Mouse (Mus musculus): ENCODE results near the gene Mark2. TPM values are rescaled to one million over a fixed set of nuclear protein-coding genes. Genes with fewer than 3 reads are reported as not detected.

Gene Mark2
- polyA plus RNA-seq, 1 experiment from 2014 or later: 47.2 TPM

DNA sequence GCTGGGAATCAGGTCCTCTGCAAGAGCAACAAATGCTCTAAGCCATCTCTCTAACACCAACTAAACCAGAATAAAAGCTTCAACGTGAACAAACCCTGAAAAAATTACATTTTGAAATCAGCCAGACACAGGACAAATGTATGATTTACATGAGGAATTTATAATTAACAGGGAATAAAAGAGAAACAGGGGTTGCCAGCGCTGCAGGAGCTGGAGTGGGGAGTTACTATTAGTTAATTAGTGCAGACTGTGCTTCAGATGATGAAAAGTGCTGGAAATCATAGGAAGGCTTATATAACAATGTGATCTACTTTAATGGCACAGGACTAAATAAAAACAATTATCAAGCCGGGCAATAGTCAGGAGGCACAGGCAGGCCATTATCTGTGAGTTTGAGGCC is 20.3 kb downstream of the Mark2 start:
- H3K4me1 ChIP-seq: 0 out of 2 replicates have a peak, but pooled peaks cover 1% of the 10 kb centered on the region
- H3K36me3 ChIP-seq: 0 out of 2 replicates have a peak, but pooled peaks cover 1% of the 10 kb centered on the region
- no peaks in the 10 kb centered on the region for H3K9me3 ChIP-seq
- H3K27ac ChIP-seq: no peak overlapping the region
- no peak overlapping the region for H3K4me3 ChIP-seq
- no peak overlapping the region for H3K4me2 ChIP-seq
- 85% methylated on average over 3 of the region's 3 CpGs for WGBS
- H3K9ac ChIP-seq: no peak overlapping the region
- no peak for ATAC-seq (ENCODE audit: insufficient number of reproducible peaks, insufficient read depth, low FRiP score, low TSS enrichment, low read depth)
- H3K27me3 ChIP-seq: no peaks in the 10 kb centered on the region

DNA sequence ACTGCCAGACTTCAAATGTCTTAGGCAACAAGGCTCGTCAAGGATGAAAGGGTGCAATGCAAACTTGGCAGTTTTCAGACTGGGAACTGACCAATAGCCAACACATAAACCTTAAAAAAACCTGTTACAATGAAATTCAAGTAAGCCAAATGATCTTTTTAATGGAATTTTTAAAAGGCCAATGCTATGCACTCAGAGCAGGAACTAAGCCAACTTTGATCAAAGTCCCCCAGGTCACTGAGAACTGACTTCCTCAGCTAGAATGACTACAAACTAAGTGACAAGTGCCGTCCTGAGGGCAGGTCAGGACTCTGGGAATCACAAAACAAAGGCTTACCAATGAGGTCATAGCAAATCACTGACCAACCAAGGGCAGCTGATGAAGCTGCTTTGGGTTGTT is 21.5 kb downstream of the Mark2 start:
- H3K36me3 ChIP-seq: no peaks in the 10 kb centered on the region
- ATAC-seq (ENCODE audit: insufficient number of reproducible peaks, insufficient read depth, low FRiP score, low TSS enrichment, low read depth): no peak
- H3K9ac ChIP-seq: no peak overlapping the region
- H3K27ac ChIP-seq: no peak overlapping the region
- WGBS: 58% methylated on average over 2 of the region's 2 CpGs
- H3K4me1 ChIP-seq: peaks cover 7% of the 10 kb centered on the region; the same call in 1 of the 2 replicates
- H3K27me3 ChIP-seq: no peaks in the 10 kb centered on the region
- no peak overlapping the region for H3K4me3 ChIP-seq
- no peak overlapping the region for H3K4me2 ChIP-seq
- H3K9me3 ChIP-seq: no peaks in the 10 kb centered on the region

DNA sequence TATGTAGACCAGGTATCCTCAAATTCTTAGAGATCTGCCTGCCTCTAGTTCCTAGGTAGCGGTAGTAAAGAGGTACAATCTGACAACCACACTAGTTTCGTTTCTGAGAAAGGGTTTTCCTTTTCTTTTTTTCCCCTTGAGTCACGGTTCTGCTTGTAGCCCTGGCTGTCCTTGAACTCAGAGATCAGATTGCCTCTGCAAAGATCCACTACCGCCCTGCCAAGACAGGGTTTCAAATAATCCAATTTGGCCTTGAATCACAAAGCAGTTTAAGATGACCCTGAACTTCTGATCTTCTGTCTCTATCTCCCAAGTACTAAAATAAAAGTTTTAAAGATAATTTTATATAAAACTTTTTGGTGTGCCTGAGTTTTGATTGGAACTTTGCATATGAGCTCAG is 23.9 kb downstream of the Mark2 start:
- ATAC-seq (ENCODE audit: insufficient number of reproducible peaks, insufficient read depth, low FRiP score, low TSS enrichment, low read depth): no peak
- H3K27ac ChIP-seq: no peak overlapping the region
- H3K27me3 ChIP-seq: no peaks in the 10 kb centered on the region
- H3K4me2 ChIP-seq: no peak overlapping the region
- H3K4me1 ChIP-seq: peaks cover 15% of the 10 kb centered on the region
- H3K9me3 ChIP-seq: no peaks in the 10 kb centered on the region
- H3K9ac ChIP-seq: no peak overlapping the region
- no peak overlapping the region for H3K4me3 ChIP-seq
- H3K36me3 ChIP-seq: no peaks in the 10 kb centered on the region
- WGBS: 82% methylated on average over 4 of the region's 4 CpGs

DNA sequence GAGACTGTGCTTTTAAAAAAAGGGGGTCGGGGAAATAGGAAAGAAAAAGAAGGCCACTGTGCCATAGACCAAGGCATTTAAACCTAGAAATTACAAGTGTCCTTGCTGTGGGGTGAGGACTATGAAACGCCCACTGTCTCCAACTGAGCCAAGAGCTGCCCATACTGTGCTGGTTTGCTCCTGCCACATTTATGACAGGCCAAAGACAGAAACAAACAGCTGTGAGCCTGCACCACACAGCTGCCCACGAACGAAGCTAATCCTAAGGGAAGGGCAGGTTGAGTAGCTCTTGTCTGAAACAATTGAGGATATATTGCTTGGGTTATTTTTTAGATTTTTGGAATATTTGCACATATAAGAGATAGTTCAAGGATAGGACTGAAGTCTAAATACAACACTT is 24.8 kb downstream of the Mark2 start:
- H3K9ac ChIP-seq: no peak overlapping the region
- no peak overlapping the region for H3K27ac ChIP-seq
- H3K27me3 ChIP-seq: no peaks in the 10 kb centered on the region
- peaks cover 19% of the 10 kb centered on the region for H3K4me1 ChIP-seq
- WGBS: 79% methylated on average over 4 of the region's 4 CpGs
- H3K4me3 ChIP-seq: no peak overlapping the region
- H3K36me3 ChIP-seq: no peaks in the 10 kb centered on the region
- ATAC-seq (ENCODE audit: insufficient number of reproducible peaks, insufficient read depth, low FRiP score, low TSS enrichment, low read depth): no peak
- no peak overlapping the region for H3K4me2 ChIP-seq
- no peaks in the 10 kb centered on the region for H3K9me3 ChIP-seq

DNA sequence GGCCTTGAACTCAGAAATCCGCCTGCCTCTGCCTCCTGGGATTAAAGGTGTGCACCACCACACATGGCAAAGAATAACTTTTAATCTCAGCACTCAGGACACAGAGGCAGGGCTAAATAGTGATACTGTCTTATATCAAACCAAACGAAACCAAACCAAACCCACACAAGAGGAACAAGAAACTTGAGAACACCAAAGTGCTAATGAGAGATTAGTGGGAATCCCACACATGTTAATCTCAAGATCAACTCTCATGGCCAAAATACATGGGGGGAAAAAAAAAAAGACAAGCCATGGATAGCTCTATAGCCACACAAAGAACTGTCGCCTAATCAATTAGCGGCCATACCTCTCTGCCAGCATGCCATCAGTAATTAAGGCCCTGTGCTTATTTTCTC is 26.1 kb downstream of the Mark2 start:
- no peak overlapping the region for H3K4me3 ChIP-seq
- H3K9ac ChIP-seq: no peak overlapping the region
- H3K4me2 ChIP-seq: no peak overlapping the region
- H3K36me3 ChIP-seq: no peaks in the 10 kb centered on the region
- no peak overlapping the region for H3K27ac ChIP-seq
- H3K9me3 ChIP-seq: no peaks in the 10 kb centered on the region
- no peak for ATAC-seq (ENCODE audit: insufficient number of reproducible peaks, insufficient read depth, low FRiP score, low TSS enrichment, low read depth)
- H3K4me1 ChIP-seq: peaks cover 30% of the 10 kb centered on the region
- WGBS: 87% methylated on average over 4 of the region's 4 CpGs
- no peaks in the 10 kb centered on the region for H3K27me3 ChIP-seq

DNA sequence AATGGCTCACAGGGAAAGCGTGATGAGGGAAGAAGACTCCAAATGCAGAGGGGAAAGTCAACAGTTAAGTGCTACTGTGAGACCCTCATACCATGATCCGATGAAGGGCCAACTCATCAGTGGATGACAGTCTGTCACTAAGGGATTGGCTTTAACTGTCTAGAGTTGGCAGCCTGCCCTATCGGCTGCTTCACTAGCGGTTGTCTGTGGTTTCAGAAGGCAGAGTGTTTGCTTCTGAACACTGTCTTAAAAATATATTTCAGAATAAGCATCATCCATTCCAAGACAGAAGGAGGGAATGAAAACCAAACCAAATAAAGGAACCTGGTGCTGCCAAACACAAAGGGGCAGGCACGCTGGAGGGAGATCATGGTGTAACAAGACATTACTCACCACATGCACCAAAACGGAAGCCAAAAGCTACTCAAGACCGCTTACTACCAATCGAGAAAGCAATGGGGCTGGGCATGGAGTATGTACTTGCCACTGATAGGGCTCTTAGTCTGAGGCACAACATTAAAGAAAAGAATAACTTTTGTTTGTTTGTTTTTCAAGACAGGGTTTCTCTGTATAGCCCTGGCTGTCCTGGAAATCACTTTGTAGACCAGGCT is 26.6 kb downstream of the Mark2 start:
- ATAC-seq (ENCODE audit: insufficient number of reproducible peaks, insufficient read depth, low FRiP score, low TSS enrichment, low read depth): no peak
- Histone ChIP-seq H3K27ac (peak overlapping the region; percentile 28; the same call in 1 of the 2 replicates), H3K27me3 (no peaks in the 10 kb centered on the region), H3K36me3 (no peaks in the 10 kb centered on the region), H3K9ac (no peak overlapping the region), H3K4me2 (no peak overlapping the region), H3K4me3 (no peak overlapping the region), H3K9me3 (no peaks in the 10 kb centered on the region), H3K4me1 (peaks cover 35% of the 10 kb centered on the region)
- 80% methylated on average over 8 of the region's 8 CpGs for WGBS

DNA sequence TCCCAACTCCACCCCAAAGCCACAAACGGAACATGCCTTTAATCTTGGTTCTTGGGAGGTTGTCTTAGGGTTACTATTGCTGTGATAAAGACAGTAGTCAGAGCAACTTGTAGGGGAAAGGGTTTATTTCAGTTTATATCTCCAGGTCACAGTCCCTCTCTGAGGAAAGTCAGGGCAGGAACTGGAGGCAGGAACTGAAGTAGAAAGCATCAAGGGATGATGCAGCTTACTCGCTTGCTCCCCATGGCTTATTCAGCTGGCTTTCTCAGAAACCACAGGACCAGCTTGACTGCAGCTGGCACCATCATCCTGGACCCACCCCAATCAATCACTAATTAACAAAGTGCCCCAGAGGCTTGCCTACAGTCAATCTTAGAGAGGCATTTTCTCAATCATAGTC is 28.0 kb downstream of the Mark2 start:
- Histone ChIP-seq H3K36me3 (no peaks in the 10 kb centered on the region), H3K4me3 (no peak overlapping the region), H3K4me1 (peaks cover 48% of the 10 kb centered on the region), H3K27ac (no peak overlapping the region), H3K9me3 (no peaks in the 10 kb centered on the region), H3K9ac (no peak overlapping the region), H3K4me2 (no peak overlapping the region), H3K27me3 (no peaks in the 10 kb centered on the region)
- no peak for ATAC-seq (ENCODE audit: insufficient number of reproducible peaks, insufficient read depth, low FRiP score, low TSS enrichment, low read depth)
- WGBS: 80% methylated on average over 2 of the region's 2 CpGs

DNA sequence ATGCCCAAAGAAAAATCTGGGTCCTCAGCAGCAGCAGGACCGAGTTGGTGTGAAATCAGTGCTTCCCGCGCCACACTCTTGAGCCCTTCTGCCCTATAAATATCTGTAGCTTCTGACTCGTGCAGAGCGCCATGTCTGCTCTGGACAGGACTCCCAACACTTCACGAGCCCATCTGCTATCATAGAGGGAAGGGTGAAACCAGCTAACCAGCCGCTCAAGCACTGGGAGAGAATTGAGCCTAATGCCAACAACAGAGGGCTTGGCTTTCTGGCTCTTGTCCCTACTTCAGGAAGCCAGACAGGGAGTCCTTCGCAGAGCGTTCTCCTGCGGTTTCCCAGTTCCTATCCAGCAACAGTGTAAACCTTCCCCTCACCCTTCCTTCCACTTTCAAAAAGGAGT is 30.4 kb downstream of the Mark2 start:
- Histone ChIP-seq H3K9me3 (no peaks in the 10 kb centered on the region), H3K9ac (no peak overlapping the region), H3K36me3 (no peaks in the 10 kb centered on the region), H3K27ac (peak overlapping the region; percentile 84), H3K4me3 (no peak overlapping the region), H3K4me1 (peaks cover 69% of the 10 kb centered on the region), H3K27me3 (no peaks in the 10 kb centered on the region), H3K4me2 (peak overlapping the region; percentile 28)
- 37% methylated on average over 10 of the region's 10 CpGs for WGBS
- no peak for ATAC-seq (ENCODE audit: insufficient number of reproducible peaks, insufficient read depth, low FRiP score, low TSS enrichment, low read depth)

DNA sequence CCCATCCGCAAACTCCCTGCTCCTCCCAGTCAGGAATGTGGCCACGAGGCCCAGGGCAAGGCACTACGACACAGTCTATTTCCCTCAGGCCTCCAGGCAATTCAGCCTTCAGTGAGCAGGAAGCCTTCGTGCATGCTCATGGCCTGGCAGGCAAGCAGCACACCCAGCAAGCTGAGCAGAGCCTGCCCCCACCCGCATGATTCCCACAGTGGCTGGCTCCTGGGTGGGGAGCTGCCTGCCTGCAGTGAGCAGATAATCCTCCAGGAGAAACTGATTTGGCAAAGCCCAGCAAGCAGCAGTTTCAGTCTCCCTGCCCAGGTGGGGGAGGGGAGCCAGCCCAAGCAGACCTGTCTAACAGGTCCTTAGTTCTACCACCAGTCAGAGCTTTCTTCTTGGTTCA is 31.0 kb downstream of the Mark2 start:
- 9% methylated on average over 5 of the region's 5 CpGs for WGBS
- Histone ChIP-seq H3K36me3 (peaks cover 2% of the 10 kb centered on the region; the same call in 1 of the 2 replicates), H3K4me1 (peaks cover 72% of the 10 kb centered on the region), H3K27ac (peak overlapping the region; percentile 84), H3K4me2 (peak overlapping the region; percentile 28), H3K27me3 (no peaks in the 10 kb centered on the region), H3K9ac (peak overlapping the region; percentile 58; the same call in 1 of the 2 replicates), H3K4me3 (no peak overlapping the region), H3K9me3 (no peaks in the 10 kb centered on the region)
- peak; percentile 73 for ATAC-seq (ENCODE audit: insufficient number of reproducible peaks, insufficient read depth, low FRiP score, low TSS enrichment, low read depth)

DNA sequence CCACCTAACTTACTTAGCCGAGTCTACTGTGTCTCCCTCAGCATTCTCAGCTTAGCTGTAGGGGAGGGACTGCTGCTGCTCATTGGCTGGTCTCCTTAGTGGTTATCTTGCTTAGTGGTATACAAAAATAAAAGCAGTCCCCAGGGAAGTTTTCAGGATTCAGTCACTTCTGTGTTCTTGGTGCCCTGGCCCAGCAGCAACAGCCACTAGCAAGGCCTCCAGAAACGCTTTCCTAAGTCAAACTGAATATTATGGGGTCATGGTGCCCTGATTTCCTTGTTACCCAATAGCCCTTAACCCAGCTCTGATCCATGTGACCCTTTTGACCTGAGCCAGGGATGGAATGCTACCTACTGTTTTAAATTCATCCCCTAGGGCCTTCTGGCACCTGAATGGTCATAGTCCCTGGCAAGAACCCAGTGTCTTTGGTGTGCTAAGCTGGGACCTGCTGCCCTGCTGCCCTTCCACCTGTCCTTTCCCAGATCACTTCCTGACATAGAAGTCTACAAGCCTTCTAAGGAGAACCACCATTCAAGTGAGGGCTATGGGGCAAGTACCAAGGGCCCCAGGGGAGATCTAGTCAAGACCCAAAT is 31.8 kb downstream of the Mark2 start:
- 49% methylated on average over 2 of the region's 2 CpGs for WGBS
- H3K4me1 ChIP-seq: peaks cover 71% of the 10 kb centered on the region

DNA sequence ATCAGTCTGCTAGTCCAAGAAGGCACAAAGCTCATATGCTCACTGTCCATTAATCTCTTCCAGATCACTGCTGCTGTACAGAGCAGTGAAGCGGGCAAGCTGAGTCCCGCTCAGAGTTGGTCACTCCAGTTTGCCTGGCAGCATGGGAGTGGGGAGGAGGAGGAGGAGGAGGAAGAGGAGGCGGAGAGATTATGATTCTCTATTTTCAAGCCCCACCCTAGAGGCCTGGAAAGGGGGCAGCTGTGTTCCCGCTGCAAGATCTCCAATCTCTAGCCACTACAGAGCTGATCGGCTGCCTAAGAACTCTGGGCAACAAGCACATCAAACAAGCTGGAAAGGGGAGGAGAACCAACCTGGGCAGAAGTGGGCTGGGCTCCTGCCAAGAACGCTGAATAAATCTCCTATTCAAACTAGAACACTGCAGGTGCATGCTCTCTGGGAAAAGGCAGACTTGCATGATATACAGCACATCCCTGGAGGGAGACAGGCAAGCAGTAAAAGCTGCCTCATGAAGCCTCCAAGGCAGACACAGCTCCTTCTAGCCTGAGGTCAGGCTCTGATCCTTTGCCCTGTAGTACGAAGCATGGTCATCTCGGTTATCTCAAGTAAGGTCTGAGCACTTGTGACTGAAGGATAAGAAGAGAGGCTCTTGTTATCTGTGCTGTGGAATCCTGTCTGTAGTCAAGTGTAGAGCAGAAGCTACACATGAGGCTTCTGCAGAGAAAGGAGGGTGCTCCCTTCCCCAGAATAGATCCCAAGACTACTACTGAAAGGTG is 33.5 kb downstream of the Mark2 start:
- no peaks in the 10 kb centered on the region for H3K27me3 ChIP-seq
- no peak overlapping the region for H3K4me3 ChIP-seq
- peak; percentile 48 for ATAC-seq (ENCODE audit: insufficient number of reproducible peaks, insufficient read depth, low FRiP score, low TSS enrichment, low read depth)
- H3K9me3 ChIP-seq: no peaks in the 10 kb centered on the region
- 43% methylated on average over 8 of the region's 8 CpGs for WGBS
- peaks cover 72% of the 10 kb centered on the region for H3K4me1 ChIP-seq
- H3K27ac ChIP-seq: peak overlapping the region; percentile 77
- H3K9ac ChIP-seq: 0 out of 2 replicates have a peak overlapping the region, but pooled peaks have one; percentile 28
- H3K4me2 ChIP-seq: peak overlapping the region; percentile 32; the same call in 1 of the 2 replicates
- H3K36me3 ChIP-seq: peaks cover 6% of the 10 kb centered on the region; the same call in 1 of the 2 replicates

More for the DNA sequence above, 31.8 kb downstream of the Mark2 start:
- peaks cover 6% of the 10 kb centered on the region; the same call in 1 of the 2 replicates for H3K36me3 ChIP-seq
- H3K9ac ChIP-seq: 0 out of 2 replicates have a peak overlapping the region, but pooled peaks have one; percentile 58
- H3K4me3 ChIP-seq: no peak overlapping the region
- no peak for ATAC-seq (ENCODE audit: insufficient number of reproducible peaks, insufficient read depth, low FRiP score, low TSS enrichment, low read depth)
- 0 out of 2 replicates have a peak overlapping the region, but pooled peaks have one; percentile 28 for H3K4me2 ChIP-seq
- no peaks in the 10 kb centered on the region for H3K9me3 ChIP-seq
- no peaks in the 10 kb centered on the region for H3K27me3 ChIP-seq
- H3K27ac ChIP-seq: peak overlapping the region; percentile 84

Measured in embryonic facial prominence, embryonic 13.5 days (tissue).